Mouse (Mus musculus) layer of hippocampus, postnatal 10 days (tissue): ENCODE results near the gene Akt1. TPM values are rescaled to one million over a fixed set of nuclear protein-coding genes. Genes with fewer than 3 reads are reported as not detected.

ENCODE experiments used
- DNase-seq, 2 experiments: peaks; one replicate each; pipeline ENCODE4 v3.0.0; 2021; ENCODE audit warnings: low spot score in 2 of 2
- long read RNA-seq: library from polyadenylated mRNA; stranded (forward); transcript quantifications from one replicate; pipeline ENCODE4 v2.0.0, GENCODE M21; 2023
- total RNA-seq, 2 experiments: library from RNA; stranded (reverse); gene quantifications; 2 replicates each; pipeline ENCODE4 v1.2.3; 2021

Gene Akt1
- 100 to 1,000 TPM; 182 to 185 TPM for total RNA-seq
- long read RNA-seq, transcript Akt1-201 (14 exons, 2,690 nt) = major isoform, 171 of 221 reads
- long read RNA-seq, partial matches to known transcripts = 17 of 221 reads
- long read RNA-seq, other reads (novel, unspliced or antisense) = 33 of 221 reads

- DNase-seq = peak; percentile 60 to 64
Measured at GRCm38 (mm10) chr12:112674132-112675011, at the start of gene Akt1. Gene Akt1 (minus strand): TSS chr12:112674884.

DNA sequence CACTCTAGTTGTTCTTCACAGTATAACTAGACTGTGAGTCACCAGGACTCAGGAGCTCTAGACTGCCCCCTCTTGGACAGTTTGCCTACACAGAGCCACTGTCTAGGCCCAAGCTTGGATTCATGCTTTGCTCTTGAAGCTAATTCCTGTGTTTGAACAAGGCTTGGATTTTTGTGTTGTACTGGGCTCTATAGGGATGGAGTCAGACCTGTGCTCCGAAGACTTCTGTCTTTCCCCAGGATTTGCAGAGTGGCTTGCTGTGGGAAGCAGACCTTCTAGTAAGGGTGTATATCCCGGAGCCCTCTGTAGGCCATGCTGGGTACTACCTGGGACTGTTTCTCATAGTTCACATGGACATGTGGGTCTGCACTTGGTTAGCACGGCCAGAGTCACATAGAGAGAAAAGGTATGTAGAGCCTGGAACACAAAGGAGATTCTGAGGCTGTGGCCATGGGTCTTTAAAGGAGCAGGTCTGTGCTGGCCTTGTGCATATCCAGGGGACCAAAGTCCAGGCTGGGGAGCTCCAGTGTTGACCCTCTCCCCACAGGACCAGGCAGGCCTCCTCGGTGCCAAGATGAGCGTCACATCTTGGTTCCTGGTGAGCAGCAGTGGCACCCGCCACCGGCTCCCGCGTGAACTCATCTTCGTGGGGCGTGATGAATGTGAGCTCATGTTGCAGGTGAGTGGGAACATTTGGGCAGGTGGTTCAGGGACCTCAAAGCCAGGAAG lies 49.6 kb upstream of the Akt1 start:
- DNase-seq = peak; percentile 76 to 80

DNA sequence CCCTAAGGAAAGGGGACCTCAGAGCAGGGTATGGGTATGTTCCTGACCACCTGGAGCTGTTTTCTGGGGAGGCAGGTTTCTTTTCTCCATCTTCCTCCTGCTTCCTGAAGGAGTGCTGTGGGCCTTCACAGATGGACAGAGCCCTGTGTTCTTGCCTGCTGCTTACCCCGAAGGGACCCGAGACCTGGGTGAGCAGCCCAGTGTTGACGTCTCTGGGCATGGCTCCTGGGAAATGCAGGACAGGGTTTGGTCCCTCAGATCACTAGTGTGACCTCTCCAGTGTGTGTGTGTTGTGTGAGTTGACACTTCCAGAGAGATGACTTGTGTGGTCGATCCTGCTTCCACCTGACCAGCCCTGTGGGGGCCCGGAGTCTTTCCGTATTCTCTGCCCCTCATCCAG lies 48.8 kb upstream of the Akt1 start:
- no peak for DNase-seq

GRCm38 (mm10) chr12:112723028-112723330 lies 48.3 kb upstream of the Akt1 start:
- DNase-seq = no peak

- DNase-seq = peak; percentile 54 to 60
Measured at GRCm38 (mm10) chr12:112722240-112723027, 47.8 kb upstream of the Akt1 start.

DNA sequence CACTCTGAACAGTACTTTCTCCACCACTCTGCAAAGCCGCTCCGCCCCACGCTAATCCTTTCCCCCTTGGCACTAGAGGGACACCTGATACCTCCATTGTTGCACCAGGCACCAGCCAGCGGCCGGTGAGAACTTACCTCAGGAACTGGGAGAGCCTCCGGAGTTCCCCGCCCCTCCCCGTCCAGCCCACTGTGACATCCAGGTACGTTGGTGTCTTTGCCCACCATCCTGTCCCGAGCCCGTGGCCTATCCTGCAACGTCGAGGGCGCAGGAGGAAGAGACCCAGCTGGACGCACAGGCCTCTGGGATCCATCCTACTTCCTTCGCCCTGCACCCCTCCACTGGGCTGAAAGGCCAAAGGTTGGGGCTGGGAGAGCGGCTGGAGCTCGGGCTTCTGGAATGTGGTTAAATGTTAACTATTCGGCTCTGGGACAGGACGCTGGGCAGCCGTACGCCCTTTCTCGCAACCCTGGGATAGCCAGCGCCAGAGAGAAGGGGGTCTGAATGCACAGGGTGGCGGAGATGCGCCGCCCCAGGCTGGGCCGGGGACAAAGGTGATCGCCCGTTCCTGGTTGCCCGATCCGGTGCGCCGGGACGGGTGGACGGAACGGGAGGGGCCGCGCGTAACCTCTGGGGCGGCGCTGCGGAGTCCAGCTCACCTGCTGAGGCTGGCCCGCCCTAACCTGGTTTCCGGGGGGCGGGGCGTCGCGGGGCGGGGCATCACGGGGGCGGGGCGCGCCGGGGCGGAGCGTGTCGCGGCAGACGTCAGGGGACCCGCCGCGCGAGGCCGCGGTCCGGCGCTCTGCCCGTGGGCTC lies 46.9 kb upstream of the Akt1 start:
- DNase-seq = peak; percentile 32 to 59

DNA sequence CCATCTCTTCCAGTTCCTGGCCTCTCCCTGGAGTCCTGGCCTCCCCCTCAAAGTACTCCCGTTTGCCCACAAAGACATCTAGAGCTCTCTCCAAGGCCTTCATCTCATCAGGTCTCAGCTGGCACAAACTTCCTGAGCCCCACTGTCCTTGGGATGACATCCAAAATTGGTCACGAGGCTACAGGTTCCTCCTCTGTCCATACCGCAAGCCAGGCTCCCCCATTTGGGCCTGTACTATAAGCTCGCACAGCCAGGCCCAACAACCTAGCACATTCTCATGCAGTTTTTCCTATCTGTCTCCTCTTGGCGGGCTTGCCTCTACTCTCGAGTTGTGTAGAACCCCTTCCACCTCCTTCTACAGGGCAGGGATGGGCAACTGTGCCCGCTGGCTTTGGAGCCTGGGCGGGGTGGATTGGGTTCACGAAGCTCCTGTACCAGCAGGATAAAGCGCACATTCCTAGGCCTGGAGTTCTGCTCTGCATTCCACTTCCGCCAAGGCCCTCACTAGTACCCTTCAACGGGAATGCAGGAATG lies 46.3 kb upstream of the Akt1 start:
- DNase-seq = no peak

DNA sequence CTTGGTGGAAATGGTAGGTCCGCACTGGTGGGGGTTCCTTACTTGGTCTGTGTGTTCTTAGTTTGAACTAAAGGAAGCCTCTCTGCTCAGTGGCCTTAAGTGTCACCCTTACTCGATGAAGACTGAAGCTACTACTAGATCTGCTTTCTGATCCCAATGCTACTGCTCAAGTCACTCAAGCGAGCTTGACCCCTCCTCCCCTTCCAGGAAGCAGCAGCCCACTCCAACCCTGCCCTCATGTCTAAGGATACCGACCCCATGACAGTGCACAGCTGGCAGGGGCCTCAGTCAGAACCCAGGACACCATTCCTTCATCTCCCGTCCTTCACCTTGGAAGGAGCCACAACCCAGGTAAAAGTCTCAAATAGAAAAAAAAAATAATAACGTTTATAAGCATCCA lies 45.5 kb upstream of the Akt1 start, which contains the start of gene Cep170b:
TSS of gene Cep170b (plus strand) at position 240 of the 400 bp plus-strand sequence.
- no peak for DNase-seq

DNA sequence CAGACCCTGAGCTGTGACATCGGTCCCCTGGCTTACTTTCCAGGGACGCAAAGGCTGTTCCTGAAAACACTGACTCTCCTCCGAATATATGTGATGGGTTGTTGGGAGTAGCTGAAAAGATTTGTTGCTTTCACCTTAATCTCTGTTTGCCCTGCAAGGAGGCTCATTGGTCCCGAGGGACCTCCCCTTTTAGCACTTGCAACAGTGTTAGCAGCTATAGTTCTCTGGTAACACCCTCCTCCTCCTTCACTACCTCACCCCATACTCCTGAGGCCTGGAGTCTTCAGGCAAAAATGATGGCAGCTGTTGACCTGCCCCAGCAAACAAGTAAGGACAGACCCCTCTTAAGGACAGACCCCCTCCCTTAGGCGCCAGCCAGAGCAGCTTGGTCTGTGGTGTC lies 44.3 kb upstream of the Akt1 start:
- DNase-seq = no peak

- peak; percentile 68 to 69 for DNase-seq
Measured at GRCm38 (mm10) chr12:112717140-112717539, 42.5 kb upstream of the Akt1 start.

- DNase-seq = no peak
Measured at GRCm38 (mm10) chr12:112713984-112714383, 39.3 kb upstream of the Akt1 start.

DNA sequence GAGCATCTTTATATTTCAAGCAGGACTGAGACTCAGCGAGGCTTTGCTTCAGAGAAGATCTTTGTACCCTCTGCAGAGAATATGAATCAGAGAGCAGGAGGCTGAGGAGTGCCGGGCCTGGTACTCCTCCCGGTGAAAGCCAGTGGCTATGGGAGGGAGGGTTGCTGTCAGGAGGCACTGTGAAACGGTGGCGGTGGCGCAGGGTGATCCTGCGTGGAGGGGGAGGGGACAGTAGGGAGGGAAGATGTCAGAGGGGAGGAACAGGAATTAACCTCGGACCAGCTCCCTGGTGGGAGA lies 32.8 kb upstream of the Akt1 start:
- no peak for DNase-seq

- peak; percentile 93 to 94 for DNase-seq
Measured at GRCm38 (mm10) chr12:112706704-112707572, 32.3 kb upstream of the Akt1 start.

DNA sequence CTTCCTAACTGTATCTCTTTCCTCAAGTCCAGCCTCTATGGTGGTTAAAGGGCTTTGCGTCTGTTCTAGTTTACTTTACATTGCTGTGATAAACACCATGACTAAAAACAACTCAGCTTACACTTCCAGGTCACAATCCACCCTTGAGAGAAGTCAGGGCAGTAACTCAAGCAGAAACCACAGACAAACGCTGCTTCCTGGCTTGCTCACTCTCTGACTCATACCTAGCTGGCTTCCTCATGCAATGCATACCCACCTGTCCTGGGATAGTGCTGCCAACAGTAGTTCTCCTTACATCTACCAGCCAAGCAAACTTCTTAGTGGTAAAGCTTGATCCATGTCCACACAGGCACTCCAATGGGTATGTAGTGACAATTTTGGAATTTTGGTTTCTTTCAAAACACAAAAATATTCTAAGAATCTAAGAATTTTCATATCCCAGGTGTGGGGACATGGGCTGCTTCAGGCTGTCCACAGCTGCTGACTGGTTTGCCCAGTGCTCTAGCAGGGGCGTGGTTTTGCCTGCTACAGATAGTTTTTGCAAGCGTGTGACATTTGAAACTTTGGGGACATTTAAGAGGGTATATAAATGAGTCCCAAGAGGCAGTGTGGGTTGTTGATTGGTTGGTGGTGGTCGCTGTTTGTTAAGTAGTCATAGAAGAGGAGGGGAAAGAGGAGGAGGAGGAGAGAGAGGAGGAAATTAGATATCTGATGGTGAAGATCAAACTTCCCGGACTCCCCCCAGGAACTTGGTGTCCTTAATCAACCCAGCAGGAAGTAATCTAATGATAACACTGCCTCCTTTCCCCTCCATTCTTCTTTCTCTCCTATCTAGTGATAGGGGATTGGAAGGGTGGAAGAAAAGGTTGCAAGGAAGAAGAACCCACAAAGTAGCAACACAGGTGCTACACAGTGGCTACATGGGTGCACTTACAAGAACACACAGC lies 28.0 kb upstream of the Akt1 start:
- DNase-seq = no peak

GRCm38 (mm10) chr12:112700522-112700921 lies 25.8 kb upstream of the Akt1 start:
- no peak for DNase-seq

DNA sequence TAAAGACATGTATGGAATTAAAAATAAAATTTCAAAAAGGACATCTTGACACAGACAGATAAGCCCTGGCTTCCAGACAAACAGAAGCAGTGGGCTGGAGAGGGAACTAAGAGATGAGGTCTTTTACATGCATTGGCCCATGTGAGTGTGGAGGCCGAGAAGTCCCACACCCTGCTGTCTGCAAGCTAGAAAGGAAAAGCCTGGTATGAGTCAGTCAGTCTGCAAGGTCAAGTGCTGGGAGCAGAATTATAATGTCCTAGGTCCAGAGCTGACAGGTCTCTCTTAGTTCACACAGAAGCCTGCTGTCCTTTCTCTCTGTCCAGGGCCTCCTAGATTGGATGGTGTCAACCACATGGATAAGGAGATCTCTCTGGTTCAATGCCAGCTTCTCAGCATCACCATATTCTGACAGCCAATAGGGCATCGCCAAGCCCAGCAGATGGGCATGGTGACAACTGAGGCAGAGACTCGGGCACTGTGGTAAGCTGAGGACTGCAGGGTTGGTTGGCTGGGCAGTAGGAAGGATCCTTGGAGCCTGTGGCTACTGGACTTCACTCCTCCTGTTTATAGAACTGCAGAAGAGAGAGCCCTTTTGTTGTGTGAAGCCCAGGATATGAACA lies 22.2 kb upstream of the Akt1 start:
- DNase-seq = no peak

DNA sequence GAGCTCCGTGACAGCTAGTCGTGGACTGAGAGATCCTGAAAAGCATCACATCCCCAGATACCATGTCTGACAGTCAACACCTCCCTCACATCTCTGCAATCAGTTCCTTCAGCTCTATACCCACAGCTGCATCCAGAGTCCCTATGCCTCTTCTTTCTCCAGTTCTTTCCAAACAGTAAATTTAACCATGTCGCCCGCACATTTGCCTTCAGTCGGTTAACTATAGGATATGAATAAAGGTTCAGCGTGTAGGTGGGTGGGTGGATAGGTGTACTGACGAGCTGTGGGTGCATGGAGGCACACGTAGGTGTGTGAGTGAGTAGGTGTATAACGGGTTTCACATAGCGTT lies 19.4 kb upstream of the Akt1 start:
- DNase-seq = no peak
